Mouse (Mus musculus) testis, adult 2 months (tissue): ENCODE measurements around the gene Epas1. TPM values are rescaled to one million over a fixed set of nuclear protein-coding genes. Genes with fewer than 3 reads are reported as not detected.

ENCODE experiments used
- H3K27ac ChIP-seq: fragments of 200-500 bp; 2 replicates; pipeline ENCODE4 v1.5.1; 2012; ENCODE audit warnings: low read depth, low read length; ENCODE audit not compliant: control insufficient read depth, insufficient read depth
- H3K27me3 ChIP-seq: fragments of 200-500 bp; 2 replicates; pipeline ENCODE4 v1.6.1; 2012; ENCODE audit warnings: mild to moderate bottlenecking, low read length, moderate library complexity; ENCODE audit not compliant: control insufficient read depth, insufficient read depth
- H3K36me3 ChIP-seq: fragments of 200-500 bp; 2 replicates; pipeline ENCODE4 v1.6.1; 2012; ENCODE audit warnings: mild to moderate bottlenecking, low read length; ENCODE audit not compliant: control insufficient read depth, insufficient read depth
- H3K4me1 ChIP-seq: fragments of 200-500 bp; 2 replicates; pipeline ENCODE4 v1.6.1; 2012; ENCODE audit warnings: low read length; ENCODE audit not compliant: control insufficient read depth, insufficient read depth
- H3K4me3 ChIP-seq: fragments of 200-500 bp; 2 replicates; pipeline ENCODE4 v1.5.1; 2012; ENCODE audit warnings: low read depth, mild to moderate bottlenecking, low read length, moderate library complexity, mixed read lengths; ENCODE audit not compliant: control insufficient read depth
- CTCF ChIP-seq: fragments of 200-500 bp; IDR thresholded peaks from 2 replicates; pipeline ENCODE4 v1.5.1; 2012; ENCODE audit warnings: low read depth, mild to moderate bottlenecking, inconsistent platforms, low read length, moderate library complexity; ENCODE audit not compliant: control insufficient read depth, insufficient read depth, insufficient replicate concordance
- POLR2A ChIP-seq: fragments of 200-500 bp; IDR thresholded peaks from 2 replicates; pipeline ENCODE4 v1.6.1; 2012; ENCODE audit warnings: low read depth, mild to moderate bottlenecking, inconsistent platforms, low read length, moderate library complexity; ENCODE audit not compliant: control insufficient read depth
- polyA plus RNA-seq: library from polyadenylated mRNA; depleted of rRNA; stranded (reverse); fragments of >200 nt; gene quantifications from 2 replicates; pipeline ENCODE4 v1.2.3, GENCODE M21; 2012

Gene Epas1
- polyA plus RNA-seq, 1 experiment, result 15.9 TPM

GRCm38 (mm10) chr17:86822017-86822737 is 68.7 kb downstream of the Epas1 start:
- Histone ChIP-seq H3K27me3 (no peaks in the 10 kb centered on the region), H3K4me3 (no peak overlapping the region), H3K4me1 (no peaks in the 10 kb centered on the region), H3K27ac (no peak overlapping the region), H3K36me3 (no peaks in the 10 kb centered on the region)
- TF ChIP-seq CTCF (no peak), POLR2A (no peak)

- TF ChIP-seq CTCF, result no peak
- TF ChIP-seq POLR2A, result no peak
- H3K27ac ChIP-seq, result no peak overlapping the region
- H3K4me1 ChIP-seq, result no peaks in the 10 kb centered on the region
- H3K4me3 ChIP-seq, result no peak overlapping the region
- no peaks in the 10 kb centered on the region for H3K36me3 ChIP-seq
- no peaks in the 10 kb centered on the region for H3K27me3 ChIP-seq
Measured at GRCm38 (mm10) chr17:86824502-86825162, 71.1 kb downstream of the Epas1 start.

GRCm38 (mm10) chr17:86825163-86825902 is 71.8 kb downstream of the Epas1 start:
- H3K36me3 ChIP-seq, result no peaks in the 10 kb centered on the region
- H3K27me3 ChIP-seq, result no peaks in the 10 kb centered on the region
- no peak overlapping the region for H3K4me3 ChIP-seq
- no peak for TF ChIP-seq POLR2A
- TF ChIP-seq CTCF, result no peak
- no peak overlapping the region for H3K27ac ChIP-seq
- H3K4me1 ChIP-seq, result no peaks in the 10 kb centered on the region

GRCm38 (mm10) chr17:86826376-86826775 is 72.9 kb downstream of the Epas1 start:
- H3K27me3 ChIP-seq, result no peaks in the 10 kb centered on the region
- H3K36me3 ChIP-seq, result no peaks in the 10 kb centered on the region
- TF ChIP-seq CTCF, result no peak
- no peak for TF ChIP-seq POLR2A
- H3K4me3 ChIP-seq, result no peak overlapping the region
- H3K27ac ChIP-seq, result no peak overlapping the region
- no peaks in the 10 kb centered on the region for H3K4me1 ChIP-seq

- TF ChIP-seq POLR2A, result no peak
- TF ChIP-seq CTCF, result no peak
- Histone ChIP-seq H3K4me3 (no peak overlapping the region), H3K36me3 (no peaks in the 10 kb centered on the region), H3K4me1 (no peaks in the 10 kb centered on the region), H3K27me3 (no peaks in the 10 kb centered on the region), H3K27ac (no peak overlapping the region)
Measured at GRCm38 (mm10) chr17:86827391-86828165, 74.1 kb downstream of the Epas1 start.

GRCm38 (mm10) chr17:86828500-86828899 is 75.0 kb downstream of the Epas1 start:
- H3K27me3 ChIP-seq, result no peaks in the 10 kb centered on the region
- no peaks in the 10 kb centered on the region for H3K4me1 ChIP-seq
- no peak overlapping the region for H3K4me3 ChIP-seq
- no peaks in the 10 kb centered on the region for H3K36me3 ChIP-seq
- TF ChIP-seq POLR2A (no peak), CTCF (no peak)
- no peak overlapping the region for H3K27ac ChIP-seq
